Mouse (Mus musculus): ENCODE results near the gene Fgfr2. TPM values are rescaled to one million over a fixed set of nuclear protein-coding genes. Genes with fewer than 3 reads are reported as not detected.

Gene Fgfr2
- polyA plus RNA-seq, 3 experiments from 2014 or later, result 0.27 TPM; not detected in 2

- no peak for ATAC-seq
Measured at GRCm38 (mm10) chr7:131899356-131899755, 1223.8 kb downstream of the Fgfr2 start.

- ATAC-seq, result no peak
Measured at GRCm38 (mm10) chr7:131897282-131897681, 1225.9 kb downstream of the Fgfr2 start.

GRCm38 (mm10) chr7:131882824-131883223, 1240.3 kb downstream of the Fgfr2 start:
- ATAC-seq, result no peak

- no peak for ATAC-seq
Measured at GRCm38 (mm10) chr7:131881876-131882615, 1241.1 kb downstream of the Fgfr2 start.

GRCm38 (mm10) chr7:131880150-131880549, 1243.0 kb downstream of the Fgfr2 start:
- ATAC-seq, result no peak

GRCm38 (mm10) chr7:131878846-131879245, 1244.3 kb downstream of the Fgfr2 start:
- ATAC-seq, result no peak

- ATAC-seq, result no peak
Measured at GRCm38 (mm10) chr7:131861157-131861556, 1262.0 kb downstream of the Fgfr2 start.

GRCm38 (mm10) chr7:131855641-131856040, 1267.5 kb downstream of the Fgfr2 start:
- ATAC-seq, result no peak

- ATAC-seq, result no peak
Measured at GRCm38 (mm10) chr7:131850579-131850978, 1272.6 kb downstream of the Fgfr2 start.

GRCm38 (mm10) chr7:131846066-131846905, 1276.9 kb downstream of the Fgfr2 start:
- no peak for ATAC-seq

GRCm38 (mm10) chr7:131830261-131830660, 1292.9 kb downstream of the Fgfr2 start:
- no peak for ATAC-seq

GRCm38 (mm10) chr7:131826811-131827210, 1296.3 kb downstream of the Fgfr2 start:
- no peak for ATAC-seq

- no peak for ATAC-seq
Measured at GRCm38 (mm10) chr7:131817976-131818375, 1305.2 kb downstream of the Fgfr2 start.

GRCm38 (mm10) chr7:131816641-131817040, 1306.5 kb downstream of the Fgfr2 start:
- no peak for ATAC-seq

- no peak for ATAC-seq
Measured at GRCm38 (mm10) chr7:131812116-131812515, 1311.0 kb downstream of the Fgfr2 start.

GRCm38 (mm10) chr7:131810916-131811315, 1312.2 kb downstream of the Fgfr2 start:
- ATAC-seq, result no peak

GRCm38 (mm10) chr7:131809584-131810181, 1313.5 kb downstream of the Fgfr2 start:
- ATAC-seq, result no peak

GRCm38 (mm10) chr7:131807257-131807656, 1315.9 kb downstream of the Fgfr2 start:
- ATAC-seq, result no peak

- ATAC-seq, result no peak
Measured at GRCm38 (mm10) chr7:131805525-131806202, 1317.5 kb downstream of the Fgfr2 start.

GRCm38 (mm10) chr7:131800416-131801045, 1322.6 kb downstream of the Fgfr2 start:
- no peak for ATAC-seq

- ATAC-seq, result no peak
Measured at GRCm38 (mm10) chr7:131797161-131797560, 1326.0 kb downstream of the Fgfr2 start.

- ATAC-seq, result no peak
Measured at GRCm38 (mm10) chr7:131788595-131789206, 1334.4 kb downstream of the Fgfr2 start.

Data from inflammation-experienced regulatory T-cells, adult 6 months (primary cell).